29 mouse cellular contexts compared by ENCODE assay signal in the genomic region with DNA sequence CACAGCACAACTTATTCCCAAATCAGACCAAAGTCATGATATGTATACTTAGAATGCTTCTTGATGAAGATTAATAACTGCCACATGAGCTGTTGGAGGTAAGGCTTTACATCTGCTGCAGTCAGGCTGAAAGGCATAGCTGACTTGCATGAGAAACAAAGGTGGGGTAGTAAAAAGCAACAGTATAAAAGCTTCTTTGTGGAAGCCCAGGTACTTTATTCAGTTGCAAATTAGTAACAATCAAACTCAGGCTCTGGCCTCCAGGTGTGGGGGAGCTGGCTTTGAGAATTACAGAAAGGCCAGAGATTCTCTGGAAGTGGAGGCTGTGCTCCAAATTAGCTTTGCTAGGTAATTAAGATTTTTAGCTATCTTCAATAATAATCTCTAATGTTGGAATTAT.
"Had no signal": no experiment of that assay in that cellular context is flagged by ENCODE, and none has a peak within 500 bp of the region (broad histone marks: within the 10 kb centered on the region; RNA-seq: fewer than 3 reads in every experiment).

No protein-coding gene starts in this region.

- H3K9ac ChIP-seq: heart, embryonic 13.5 days; heart, embryonic 15.5 days; hindbrain, embryonic 12.5 days; hindbrain, embryonic 14.5 days; intestine, embryonic 15.5 days; limb, embryonic 12.5 days; liver, embryonic 13.5 days; liver, embryonic 15.5 days; liver, postnatal 0 days had no signal

- H3K27ac ChIP-seq: heart, adult 2 months; heart, embryonic 13.5 days; heart, embryonic 15.5 days; hindbrain, embryonic 10.5 days; hindbrain, embryonic 12.5 days; hindbrain, embryonic 14.5 days; intestine, embryonic 15.5 days; layer of hippocampus, adult 2 months; left cerebral cortex, adult 2 months; limb, embryonic 10.5 days; limb, embryonic 12.5 days; liver, embryonic 13.5 days; liver, embryonic 15.5 days had no signal

- H3K27me3 ChIP-seq: heart, embryonic 13.5 days; heart, embryonic 15.5 days; hindbrain, embryonic 12.5 days; intestine, embryonic 15.5 days; limb, embryonic 12.5 days; liver, embryonic 13.5 days; liver, embryonic 15.5 days had no signal

- H3K4me1 ChIP-seq: heart, embryonic 13.5 days; heart, embryonic 15.5 days; hindbrain, embryonic 10.5 days; hindbrain, embryonic 12.5 days; intestine, embryonic 15.5 days; limb, embryonic 10.5 days; limb, embryonic 12.5 days; liver, embryonic 13.5 days; liver, embryonic 15.5 days had no signal

- H3K4me2 ChIP-seq: heart, embryonic 11.5 days; heart, embryonic 13.5 days; heart, embryonic 15.5 days; hindbrain, embryonic 12.5 days; hindbrain, embryonic 14.5 days; intestine, embryonic 15.5 days; limb, embryonic 12.5 days; liver, embryonic 11.5 days; liver, embryonic 13.5 days; liver, embryonic 15.5 days had no signal

- H3K9me3 ChIP-seq: heart, embryonic 13.5 days; heart, embryonic 15.5 days; hindbrain, embryonic 10.5 days; hindbrain, embryonic 12.5 days; intestine, embryonic 15.5 days; limb, embryonic 10.5 days; limb, embryonic 12.5 days; liver, embryonic 15.5 days had no signal

- H3K36me3 ChIP-seq: heart, embryonic 13.5 days; heart, embryonic 15.5 days; hindbrain, embryonic 10.5 days; hindbrain, embryonic 12.5 days; intestine, embryonic 15.5 days; limb, embryonic 10.5 days; limb, embryonic 12.5 days; liver, embryonic 13.5 days; liver, embryonic 15.5 days had no signal

- DNase-seq: gastrocnemius, postnatal 14 days; gastrocnemius, postnatal 36 days; heart, adult 11 months; heart, adult 2 months; heart, postnatal 14 days; heart, postnatal 4 days; kidney, adult 18-20 months; kidney, adult 8-10 months; kidney, postnatal 10 days; kidney, postnatal 25 days; kidney, postnatal 4 days; liver; liver, embryonic 13.5 days; liver, postnatal 0 days had no signal

- H3K4me3 ChIP-seq: heart, adult 2 months; heart, embryonic 13.5 days; heart, embryonic 15.5 days; hindbrain, embryonic 10.5 days; hindbrain, embryonic 12.5 days; intestine, embryonic 15.5 days; layer of hippocampus, adult 2 months; left cerebral cortex, adult 2 months; limb, embryonic 10.5 days; limb, embryonic 12.5 days; liver, embryonic 13.5 days; liver, embryonic 15.5 days had no signal

- ATAC-seq: inflammation-experienced regulatory T-cells, adult 6 months; intestine, embryonic 15.5 days; intestine, postnatal 0 days; liver, postnatal 0 days had no signal
